Mouse (Mus musculus) thymus, adult 2 months (tissue): ENCODE results near the gene Kirrel3.

Experiments
- CTCF ChIP-seq: fragments of 200-500 bp; IDR thresholded peaks from 2 replicates; pipeline ENCODE4 v1.5.1; 2012; ENCODE audit warnings: mild to moderate bottlenecking, control low read depth, low read length, moderate library complexity, borderline replicate concordance; ENCODE audit not compliant: control insufficient read depth, poor library complexity, insufficient read depth; ENCODE audit errors: extremely low read depth
- POLR2A ChIP-seq: fragments of 200-500 bp; IDR thresholded peaks from 2 replicates; pipeline ENCODE4 v1.6.1; 2012; ENCODE audit warnings: mild to moderate bottlenecking, low read length, control low read depth, moderate library complexity; ENCODE audit not compliant: control insufficient read depth, poor library complexity, insufficient read depth; ENCODE audit errors: extremely low read depth

- TF ChIP-seq CTCF: no peak
- TF ChIP-seq POLR2A: no peak
These were observed 362.0 kb downstream of the Kirrel3 start for GRCm38 (mm10) chr9:34847664-34848063.
